Mouse (Mus musculus): ENCODE measurements around the gene Sumf1.

DNA sequence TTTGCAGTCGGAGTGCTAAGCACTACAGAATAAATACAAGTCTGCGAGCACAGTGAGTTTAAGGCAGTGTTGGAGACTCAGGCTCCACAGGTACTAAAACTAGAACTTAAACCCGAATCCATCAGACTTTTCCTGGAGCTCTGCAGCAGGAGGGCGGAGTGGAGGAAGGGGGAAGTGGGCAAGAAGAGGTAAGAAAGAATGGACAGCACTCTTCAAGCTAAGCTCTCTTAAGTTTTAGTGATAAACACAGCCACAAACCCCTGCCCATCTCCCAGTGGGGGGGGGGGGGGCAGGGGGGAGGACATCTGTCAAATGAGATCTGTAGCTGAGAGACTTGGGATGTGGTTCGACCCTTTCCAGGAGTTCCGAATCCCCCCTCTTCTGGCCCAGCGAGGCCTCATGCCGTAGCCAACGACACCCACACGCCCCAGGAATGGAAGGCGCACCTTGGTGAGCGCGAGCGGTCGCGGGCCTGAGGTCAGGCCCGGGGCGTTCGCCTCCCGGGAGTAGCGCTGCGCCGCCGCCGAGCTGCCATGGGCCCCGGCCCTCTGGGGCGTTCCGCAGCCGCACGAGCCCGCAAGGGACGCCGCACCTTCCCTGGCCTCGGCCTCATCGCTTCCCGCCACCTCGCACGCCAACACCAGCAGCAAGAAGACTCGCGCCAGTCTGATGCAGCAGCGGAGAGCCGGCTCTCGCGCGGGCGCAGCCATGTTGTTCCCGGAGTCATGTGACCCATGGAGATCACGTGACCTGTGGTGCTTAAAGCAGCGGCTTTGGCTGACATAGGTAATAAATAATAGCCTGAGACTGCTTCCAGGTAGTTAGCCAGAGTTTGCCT lies at the start of gene Sumf1:
- no peak for TF ChIP-seq CTCF (IDR thresholded peaks at IDR 0.05; ENCODE audit: control insufficient read depth, insufficient read depth, insufficient read length)
- no peak for TF ChIP-seq CEBPB (IDR thresholded peaks at IDR 0.05; ENCODE audit: low read depth)
- no peak for TF ChIP-seq MYOG (IDR thresholded peaks at IDR 0.05; ENCODE audit: control insufficient read depth, extremely low read depth, insufficient read length)
- TF ChIP-seq MAX (IDR thresholded peaks at IDR 0.05): peak; percentile 52
- TF ChIP-seq USF1 (IDR thresholded peaks at IDR 0.05; ENCODE audit: low read depth): peak; percentile 100
- no peak for TF ChIP-seq FOSL1 (IDR thresholded peaks at IDR 0.05; ENCODE audit: insufficient read depth, low read length, poor library complexity, severe bottlenecking)
- no peak for TF ChIP-seq MYOD1 (IDR thresholded peaks at IDR 0.05; ENCODE audit: control insufficient read depth, insufficient read length, low read depth)

All from C2C12 (cell line).